Mouse (Mus musculus) stomach, postnatal 0 days (tissue): ENCODE data around the gene Pear1. TPM values are rescaled to one million over a fixed set of nuclear protein-coding genes. Genes with fewer than 3 reads are reported as not detected.
A peak's percentile ranks its signal among the peaks of the same experiment; 100 is the strongest.

Experiments used
- ATAC-seq: fragments of 200-750 bp; cut with Nextera tagmentation; 2 replicates; pipeline ENCODE4 v1.8.0; 2017; ENCODE audit not compliant: low FRiP score, low TSS enrichment
- DNase-seq: peaks from one replicate; pipeline ENCODE4 v3.0.0-alpha.2; 2016; ENCODE audit warnings: low spot score
- H3K27ac ChIP-seq: fragments of 300-500 bp; sonication (generic); replicated peaks from 2 replicates; pipeline ENCODE4 v1.5.1; 2014; ENCODE audit warnings: mild to moderate bottlenecking, control low read depth
- H3K27me3 ChIP-seq: fragments of 300-500 bp; sonication (generic); 2 replicates; pipeline ENCODE4 v1.6.1; 2014; ENCODE audit warnings: low read length; ENCODE audit not compliant: control insufficient read depth, insufficient read depth
- H3K36me3 ChIP-seq: fragments of 300-500 bp; sonication (generic); 2 replicates; pipeline ENCODE4 v1.6.1; 2014; ENCODE audit warnings: low read length, mixed read lengths; ENCODE audit not compliant: control insufficient read depth, insufficient read depth
- H3K4me1 ChIP-seq: fragments of 300-500 bp; sonication (generic); replicated peaks from 2 replicates; pipeline ENCODE4 v1.6.1; 2014; ENCODE audit warnings: antibody characterized with exemption; ENCODE audit not compliant: control insufficient read depth, insufficient read depth
- H3K4me2 ChIP-seq: fragments of 300-500 bp; sonication (generic); replicated peaks from 2 replicates; pipeline ENCODE4 v1.6.1; 2014; ENCODE audit warnings: low read depth, mild to moderate bottlenecking, control low read depth, moderate library complexity
- H3K4me3 ChIP-seq: fragments of 300-500 bp; sonication (generic); 2 replicates; pipeline ENCODE4 v1.5.1; 2014; ENCODE audit warnings: low read depth, low read length, control low read depth
- H3K9ac ChIP-seq: fragments of 300-500 bp; sonication (generic); 2 replicates; pipeline ENCODE4 v1.6.1; 2014; ENCODE audit warnings: mild to moderate bottlenecking, low read length, control low read depth, mixed read lengths
- H3K9me3 ChIP-seq: fragments of 300-500 bp; sonication (generic); 2 replicates; pipeline ENCODE4 v1.6.1; 2016; ENCODE audit warnings: low read length; ENCODE audit not compliant: control insufficient read depth
- CTCF ChIP-seq: IDR thresholded peaks from 2 replicates; pipeline ENCODE4 v1.5.1; 2016; ENCODE audit warnings: antibody characterized with exemption, low read depth, mild to moderate bottlenecking, moderate library complexity
- EP300 ChIP-seq: optimal IDR thresholded peaks from 2 replicates; pipeline ENCODE3; 2016; ENCODE audit warnings: antibody characterized with exemption
- WGBS: fragments of 180-500 bp; shearing (Covaris S2); extraction: QIAGEN DNeasy Blood & Tissue Kit; methylation state at CpG from one replicate; pipeline ENCODE4 v1.1.7; 2014; 5-methylcytosine and 5-hydroxymethylcytosine counted together
- polyA plus RNA-seq: library from polyadenylated mRNA; unstranded; fragments of >200 nt; fragmentation: Nextera tagmentation; extraction: Ambion mirVana; gene quantifications from 2 replicates; pipeline ENCODE4 v1.2.1, GENCODE M21; 2015

Gene Pear1
- polyA plus RNA-seq, 1 experiment from 2014 or later = 6.1 TPM

DNA sequence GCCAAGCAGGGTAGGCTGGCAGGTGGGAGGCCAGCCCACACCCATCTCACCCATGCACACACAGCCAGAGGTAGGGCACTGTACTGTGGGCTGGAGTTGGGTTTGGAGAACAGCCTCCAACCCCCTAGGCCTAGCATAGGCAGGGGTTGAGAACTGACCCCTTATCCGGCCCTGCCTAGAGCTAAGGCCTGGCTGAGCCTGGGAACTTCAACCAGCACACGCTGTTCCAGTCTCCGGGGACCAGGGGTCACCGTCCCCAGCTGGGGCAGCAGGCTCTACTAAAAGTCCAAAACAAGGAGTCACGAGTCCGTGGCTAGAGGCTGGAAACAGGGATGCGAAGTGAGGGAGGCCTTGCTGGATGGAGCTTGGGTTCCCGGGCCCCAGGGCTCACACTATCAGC lies 56.3 kb downstream of the Pear1 start:
- H3K9ac ChIP-seq = peak overlapping the region; percentile 55
- TF ChIP-seq CTCF (no peak), EP300 (no peak)
- no peaks in the 10 kb centered on the region for H3K36me3 ChIP-seq
- no peaks in the 10 kb centered on the region for H3K9me3 ChIP-seq
- H3K4me2 ChIP-seq = peak overlapping the region; percentile 51
- no peak for ATAC-seq
- peak overlapping the region; percentile 44 for H3K4me3 ChIP-seq
- H3K27ac ChIP-seq = peak overlapping the region; percentile 66
- H3K27me3 ChIP-seq = no peaks in the 10 kb centered on the region; the same call in 1 of the 2 replicates
- no peak for DNase-seq
- WGBS = 60% methylated on average over 8 of the region's 8 CpGs
- peaks cover 9% of the 10 kb centered on the region; the same call in 1 of the 2 replicates for H3K4me1 ChIP-seq

DNA sequence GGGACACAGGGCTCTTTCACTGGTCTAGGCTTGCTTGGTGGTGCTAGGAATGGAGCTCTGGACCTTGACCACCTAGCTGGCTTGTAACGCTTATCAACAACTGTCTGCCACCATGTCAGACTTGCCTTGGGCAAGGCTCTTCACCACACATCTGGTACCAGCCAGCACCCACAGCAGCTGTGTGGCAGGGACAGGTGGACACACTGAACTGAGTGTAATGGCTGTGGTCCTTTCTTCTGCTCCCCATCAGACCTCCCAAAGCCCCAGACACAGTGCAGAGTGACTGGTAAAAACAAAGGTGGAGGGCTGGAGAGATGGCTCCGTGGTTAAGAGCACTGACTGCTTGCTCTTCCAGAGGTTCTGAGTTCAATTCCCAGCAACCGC lies 57.8 kb downstream of the Pear1 start:
- H3K9me3 ChIP-seq = no peaks in the 10 kb centered on the region
- H3K4me1 ChIP-seq = peaks cover 9% of the 10 kb centered on the region; the same call in 1 of the 2 replicates
- ATAC-seq = no peak
- no peak overlapping the region for H3K9ac ChIP-seq
- H3K27me3 ChIP-seq = no peaks in the 10 kb centered on the region; the same call in 1 of the 2 replicates
- no peak for TF ChIP-seq CTCF
- no peak for TF ChIP-seq EP300
- 0 out of 2 replicates have a peak overlapping the region, but pooled peaks have one; percentile 86 for H3K27ac ChIP-seq
- no peak for DNase-seq
- H3K4me2 ChIP-seq = no peak overlapping the region
- no peaks in the 10 kb centered on the region for H3K36me3 ChIP-seq
- H3K4me3 ChIP-seq = no peak overlapping the region
- 83% methylated on average over 3 of the region's 3 CpGs for WGBS

DNA sequence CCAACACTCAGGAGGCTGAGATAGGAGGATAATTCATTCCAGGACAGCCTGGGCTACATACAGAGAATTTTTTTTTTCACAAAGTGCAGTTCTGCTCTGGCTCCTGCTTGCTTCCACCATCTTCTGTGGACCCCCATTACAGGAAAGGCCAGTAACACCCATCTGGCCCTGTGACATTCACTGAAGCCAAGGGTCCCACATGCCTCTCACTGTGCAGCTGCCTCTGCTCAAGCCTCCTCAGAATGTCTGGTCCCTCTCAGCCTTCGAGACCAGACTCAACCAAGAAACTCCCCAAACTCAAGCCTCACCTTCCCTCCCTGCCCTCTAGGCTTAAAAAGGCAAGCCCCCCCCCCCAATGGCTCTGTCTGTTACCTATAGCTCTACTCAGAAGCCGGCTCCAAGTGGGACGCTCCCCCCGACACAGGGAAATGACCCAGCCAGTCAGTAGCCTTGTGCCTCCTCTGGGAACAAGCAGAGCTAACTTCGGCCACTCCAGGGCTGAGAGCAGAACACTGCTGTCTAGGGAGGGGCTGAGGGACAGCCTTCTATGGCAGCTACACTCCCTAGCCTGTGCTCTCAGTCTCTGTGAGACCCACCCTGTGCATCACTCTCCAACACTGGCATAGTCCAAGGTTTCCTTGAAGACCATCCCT lies 58.3 kb downstream of the Pear1 start:
- ATAC-seq = no peak

DNA sequence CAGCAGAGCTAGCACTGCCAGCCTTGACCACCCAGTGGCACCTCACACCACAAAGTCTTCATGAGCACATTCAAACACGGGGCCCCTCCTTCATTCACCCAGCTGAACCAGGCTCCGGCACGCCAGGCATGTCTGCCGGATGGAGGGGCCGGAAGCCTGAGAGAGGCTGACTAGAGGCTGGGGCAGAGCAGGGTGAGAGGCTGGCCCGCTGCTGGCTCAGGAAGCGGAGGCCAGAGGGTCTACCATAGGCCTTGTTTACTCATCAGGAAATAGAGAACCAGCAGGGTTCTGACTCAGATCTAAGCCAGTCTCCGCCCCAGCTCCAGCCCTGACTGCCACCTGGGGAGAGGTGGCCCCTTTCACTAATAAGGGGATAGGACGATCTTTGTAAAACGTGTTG lies 59.0 kb downstream of the Pear1 start:
- TF ChIP-seq EP300 (no peak), CTCF (no peak)
- 17% methylated on average over 10 of the region's 10 CpGs for WGBS
- Histone ChIP-seq H3K4me1 (peaks cover 9% of the 10 kb centered on the region; the same call in 1 of the 2 replicates), H3K9ac (no peak overlapping the region), H3K4me2 (peak overlapping the region; percentile 47), H3K27ac (peak overlapping the region; percentile 86), H3K36me3 (no peaks in the 10 kb centered on the region), H3K9me3 (no peaks in the 10 kb centered on the region), H3K27me3 (no peaks in the 10 kb centered on the region; the same call in 1 of the 2 replicates), H3K4me3 (no peak overlapping the region)
- DNase-seq (peak; percentile 48), ATAC-seq (peak; percentile 22; the same call in 1 of the 2 replicates)

More for the DNA sequence above, 58.3 kb downstream of the Pear1 start:
- Histone ChIP-seq H3K9ac (no peak overlapping the region), H3K27me3 (no peaks in the 10 kb centered on the region; the same call in 1 of the 2 replicates), H3K4me3 (no peak overlapping the region), H3K27ac (peak overlapping the region; percentile 86), H3K9me3 (no peaks in the 10 kb centered on the region), H3K4me2 (peak overlapping the region; percentile 32; the same call in 1 of the 2 replicates), H3K4me1 (peaks cover 9% of the 10 kb centered on the region; the same call in 1 of the 2 replicates), H3K36me3 (no peaks in the 10 kb centered on the region)
- no peak for DNase-seq
- TF ChIP-seq EP300 (no peak), CTCF (no peak)
- WGBS = 64% methylated on average over 5 of the region's 5 CpGs

DNA sequence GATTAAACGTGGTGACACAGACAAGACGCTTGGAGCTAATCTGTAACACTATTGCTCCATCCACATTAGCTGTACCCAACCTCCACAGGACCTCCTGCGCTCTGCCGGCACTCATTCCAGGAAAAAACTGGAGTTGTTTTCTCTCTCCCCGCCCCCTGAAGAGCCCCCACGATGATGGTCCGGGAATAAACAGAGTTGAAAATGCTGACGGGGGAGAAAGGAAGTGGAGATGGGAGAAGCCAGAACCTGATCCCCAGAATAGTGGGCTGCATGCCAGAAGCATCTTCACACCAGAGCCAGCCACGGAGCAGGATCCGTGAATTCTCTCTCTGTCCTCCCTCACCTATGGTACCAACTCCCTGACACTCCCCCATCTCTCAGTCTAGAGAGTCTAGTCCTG lies 59.6 kb downstream of the Pear1 start:
- peak overlapping the region; percentile 47 for H3K4me2 ChIP-seq
- DNase-seq = no peak
- H3K9me3 ChIP-seq = no peaks in the 10 kb centered on the region
- peaks cover 9% of the 10 kb centered on the region; the same call in 1 of the 2 replicates for H3K4me1 ChIP-seq
- H3K9ac ChIP-seq = no peak overlapping the region
- WGBS = 27% methylated on average over 10 of the region's 10 CpGs
- TF ChIP-seq CTCF = no peak
- H3K36me3 ChIP-seq = no peaks in the 10 kb centered on the region
- no peaks in the 10 kb centered on the region; the same call in 1 of the 2 replicates for H3K27me3 ChIP-seq
- peak overlapping the region; percentile 8; the same call in 1 of the 2 replicates for H3K4me3 ChIP-seq
- peak overlapping the region; percentile 86 for H3K27ac ChIP-seq
- no peak; the same call in 1 of the 2 replicates for ATAC-seq
